Mouse (Mus musculus) intestine, embryonic 16.5 days (tissue): ENCODE data around the gene Myo19. TPM values are rescaled to one million over a fixed set of nuclear protein-coding genes. Genes with fewer than 3 reads are reported as not detected.
A peak's percentile ranks its signal among the peaks of the same experiment; 100 is the strongest.

Experiments used
- ATAC-seq: fragments of 200-750 bp; cut with Nextera tagmentation; 2 replicates; pipeline ENCODE4 v1.8.0; 2017; ENCODE audit warnings: moderate TSS enrichment, moderate library complexity
- H3K27ac ChIP-seq: fragments of 300-500 bp; sonication (generic); 2 replicates; pipeline ENCODE4 v1.5.1; 2014; ENCODE audit warnings: mild to moderate bottlenecking, low read length
- H3K27me3 ChIP-seq: fragments of 300-500 bp; sonication (generic); replicated peaks from 2 replicates; pipeline ENCODE4 v1.6.1; 2014; ENCODE audit warnings: low read length, control low read depth, mixed read lengths; ENCODE audit not compliant: control insufficient read depth, insufficient read depth
- H3K36me3 ChIP-seq: fragments of 300-500 bp; sonication (generic); 2 replicates; pipeline ENCODE4 v1.6.1; 2014; ENCODE audit warnings: low read length, control low read depth; ENCODE audit not compliant: control insufficient read depth, insufficient read depth
- H3K4me1 ChIP-seq: fragments of 300-500 bp; sonication (generic); 2 replicates; pipeline ENCODE4 v1.6.1; 2014; ENCODE audit warnings: low read length, control low read depth, mixed read lengths; ENCODE audit not compliant: control insufficient read depth, insufficient read depth
- H3K4me2 ChIP-seq: fragments of 300-500 bp; sonication (generic); 2 replicates; pipeline ENCODE4 v1.6.1; 2014; ENCODE audit warnings: low read depth, low read length, control low read depth
- H3K4me3 ChIP-seq: fragments of 300-500 bp; sonication (generic); 2 replicates; pipeline ENCODE4 v1.5.1; 2014; ENCODE audit warnings: mild to moderate bottlenecking, low read length
- H3K9ac ChIP-seq: fragments of 300-500 bp; sonication (generic); 2 replicates; pipeline ENCODE4 v1.6.1; 2014; ENCODE audit warnings: low read depth, low read length
- H3K9me3 ChIP-seq: fragments of 300-500 bp; sonication (generic); 2 replicates; pipeline ENCODE4 v1.6.1; 2016; ENCODE audit warnings: low read length, control low read depth; ENCODE audit not compliant: control insufficient read depth
- WGBS: fragments of 180-500 bp; shearing (Covaris S2); extraction: QIAGEN DNeasy Blood & Tissue Kit; methylation state at CpG from one replicate; pipeline ENCODE4 v1.1.7; 2014; 5-methylcytosine and 5-hydroxymethylcytosine counted together
- polyA plus RNA-seq: library from polyadenylated mRNA; unstranded; fragments of >200 nt; fragmentation: Nextera tagmentation; extraction: Ambion mirVana; gene quantifications from 2 replicates; pipeline ENCODE4 v1.2.1, GENCODE M21; 2015

Myo19 gene
- polyA plus RNA-seq, 1 experiment from 2014 or later = 7.5 TPM

GRCm38 (mm10) chr11:84919951-84920350 lies 40.0 kb downstream of the Myo19 start:
- no peak overlapping the region for H3K4me2 ChIP-seq
- H3K4me1 ChIP-seq = 0 out of 2 replicates have a peak, but pooled peaks cover 3% of the 10 kb centered on the region
- no peak overlapping the region for H3K4me3 ChIP-seq
- 67% methylated on average over 7 of the region's 7 CpGs for WGBS
- H3K9me3 ChIP-seq = no peaks in the 10 kb centered on the region
- H3K9ac ChIP-seq = no peak overlapping the region
- H3K27ac ChIP-seq = no peak overlapping the region
- no peaks in the 10 kb centered on the region for H3K36me3 ChIP-seq
- H3K27me3 ChIP-seq = no peaks in the 10 kb centered on the region
- no peak for ATAC-seq

- no peaks in the 10 kb centered on the region for H3K27me3 ChIP-seq
- no peaks in the 10 kb centered on the region for H3K36me3 ChIP-seq
- H3K9me3 ChIP-seq = no peaks in the 10 kb centered on the region
- no peak overlapping the region for H3K27ac ChIP-seq
- no peak overlapping the region for H3K4me3 ChIP-seq
- whole genome bisulfite sequencing = 84% methylated on average over 8 of the region's 8 CpGs
- no peak overlapping the region for H3K9ac ChIP-seq
- no peaks in the 10 kb centered on the region for H3K4me1 ChIP-seq
- ATAC-seq = no peak
- H3K4me2 ChIP-seq = no peak overlapping the region
These were observed 41.0 kb downstream of the Myo19 start for GRCm38 (mm10) chr11:84920981-84921380.

GRCm38 (mm10) chr11:84932261-84932660 lies 52.3 kb downstream of the Myo19 start:
- no peak for ATAC-seq
- 13% methylated on average over 6 of the region's 6 CpGs for WGBS
- H3K36me3 ChIP-seq = no peaks in the 10 kb centered on the region

DNA sequence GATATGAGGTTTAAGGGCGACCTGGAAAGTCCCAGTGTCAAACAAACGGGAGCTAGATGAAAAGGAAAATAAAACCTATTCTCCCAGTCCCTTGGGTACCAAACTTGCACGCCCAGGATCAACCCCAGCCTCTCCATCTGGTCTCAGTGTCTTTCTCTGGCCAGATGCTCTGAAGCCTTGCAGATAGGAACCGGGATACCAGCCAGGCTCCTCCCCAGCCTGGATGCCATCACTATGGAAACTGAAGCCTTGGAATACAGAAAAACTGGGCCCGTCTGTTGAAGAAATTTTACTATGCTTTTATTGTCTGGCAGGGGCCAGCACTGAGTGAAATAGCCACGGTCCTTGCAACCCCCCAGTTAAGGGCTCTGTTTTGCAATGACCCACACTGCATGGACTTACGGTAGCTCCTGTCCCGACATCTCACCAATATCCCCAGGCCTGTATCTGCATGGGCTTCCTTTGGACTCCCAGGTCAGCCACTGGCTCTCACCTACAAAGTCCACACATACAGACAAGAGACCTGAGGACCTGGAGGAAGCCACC lies 59.6 kb downstream of the Myo19 start:
- WGBS = 54% methylated on average over 8 of the region's 8 CpGs
- Histone ChIP-seq H3K9ac (no peak overlapping the region), H3K4me2 (no peak overlapping the region), H3K9me3 (no peaks in the 10 kb centered on the region), H3K27ac (no peak overlapping the region), H3K36me3 (no peaks in the 10 kb centered on the region), H3K27me3 (0 out of 2 replicates have a peak, but pooled peaks cover 4% of the 10 kb centered on the region), H3K4me3 (no peak overlapping the region), H3K4me1 (no peaks in the 10 kb centered on the region)
- no peak for ATAC-seq

More at GRCm38 (mm10) chr11:84932261-84932660, 52.3 kb downstream of the Myo19 start:
- H3K4me3 ChIP-seq = no peak overlapping the region
- H3K4me2 ChIP-seq = no peak overlapping the region
- no peaks in the 10 kb centered on the region for H3K4me1 ChIP-seq
- no peak overlapping the region for H3K9ac ChIP-seq
- H3K9me3 ChIP-seq = no peaks in the 10 kb centered on the region
- H3K27me3 ChIP-seq = no peaks in the 10 kb centered on the region; the same call in 1 of the 2 replicates
- H3K27ac ChIP-seq = no peak overlapping the region

- H3K27ac ChIP-seq = no peak overlapping the region
- H3K4me3 ChIP-seq = no peak overlapping the region
- ATAC-seq = no peak
- H3K9me3 ChIP-seq = no peaks in the 10 kb centered on the region
- H3K27me3 ChIP-seq = 0 out of 2 replicates have a peak, but pooled peaks cover 4% of the 10 kb centered on the region
- H3K4me2 ChIP-seq = no peak overlapping the region
- 73% methylated on average over 10 of the region's 10 CpGs for WGBS
- no peaks in the 10 kb centered on the region for H3K36me3 ChIP-seq
- no peak overlapping the region for H3K9ac ChIP-seq
- no peaks in the 10 kb centered on the region for H3K4me1 ChIP-seq
These were observed 60.2 kb downstream of the Myo19 start for GRCm38 (mm10) chr11:84940140-84940539.

DNA sequence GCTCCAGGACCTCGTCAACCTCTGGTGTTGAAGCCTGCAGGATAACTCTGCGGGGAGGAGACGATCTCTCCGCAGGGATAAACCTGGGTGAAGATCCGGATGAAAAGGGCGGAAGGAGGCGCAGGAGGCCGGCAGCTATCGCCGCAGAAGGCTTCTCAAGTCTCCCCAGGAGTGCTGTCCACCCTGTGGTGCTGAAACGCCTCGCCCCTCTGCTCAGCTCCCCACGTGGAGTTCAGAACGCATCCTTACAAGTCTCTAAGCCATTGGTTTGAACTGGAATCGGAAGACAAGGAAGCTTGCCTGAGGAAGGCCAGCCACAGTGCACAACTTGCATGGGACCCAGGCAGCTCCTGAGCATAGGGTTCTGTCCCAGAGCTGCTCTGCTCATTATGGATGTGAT lies 64.0 kb downstream of the Myo19 start:
- Histone ChIP-seq H3K27ac (no peak overlapping the region), H3K9me3 (no peaks in the 10 kb centered on the region), H3K9ac (no peak overlapping the region), H3K4me1 (no peaks in the 10 kb centered on the region), H3K36me3 (no peaks in the 10 kb centered on the region), H3K4me3 (no peak overlapping the region), H3K27me3 (peaks cover 4% of the 10 kb centered on the region; the same call in 1 of the 2 replicates), H3K4me2 (peak overlapping the region; percentile 32; the same call in 1 of the 2 replicates)
- WGBS = under 1% methylated on average over 15 of the region's 15 CpGs
- peak; percentile 40; the same call in 1 of the 2 replicates for ATAC-seq

DNA sequence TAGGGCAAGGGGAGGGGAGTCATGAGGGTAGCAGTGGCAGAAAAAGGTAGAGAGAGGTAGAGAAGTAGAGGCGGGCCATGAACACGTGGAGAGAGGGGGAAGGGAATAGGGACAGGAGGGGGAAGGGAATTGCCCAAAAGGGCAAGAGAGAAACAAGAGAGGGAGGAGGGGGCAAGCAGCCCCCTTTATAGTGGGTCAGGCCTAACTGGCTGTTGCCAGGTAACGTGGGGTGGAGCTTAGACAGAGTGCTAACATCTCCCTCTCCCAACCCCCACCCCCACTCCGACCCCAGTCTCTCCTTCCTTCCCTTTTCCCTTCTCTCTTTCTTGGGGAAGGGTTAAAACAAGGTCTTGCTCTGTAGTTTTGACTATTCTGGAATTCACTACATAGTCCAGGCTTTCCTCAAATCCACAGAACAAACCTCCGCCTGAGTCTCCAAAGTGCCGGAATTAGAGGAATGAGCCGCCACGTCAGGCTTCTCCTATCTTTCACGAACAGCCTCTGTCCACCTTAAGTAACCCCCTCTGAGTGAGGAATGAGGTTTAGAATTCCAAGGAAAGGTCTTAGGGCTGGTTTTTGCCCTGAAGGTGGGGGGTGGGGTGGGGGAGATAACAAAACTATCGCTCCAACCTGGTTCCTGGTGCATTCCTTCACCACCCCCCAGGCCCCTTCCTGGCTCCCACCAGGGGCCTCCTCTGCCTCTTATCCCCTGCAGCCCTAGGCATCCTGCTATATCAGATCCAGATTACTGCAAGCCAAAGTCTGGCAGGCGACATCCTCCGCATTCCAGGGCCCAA lies 64.9 kb downstream of the Myo19 start:
- no peak for ATAC-seq
- WGBS = 2% methylated on average over 12 of the region's 12 CpGs

GRCm38 (mm10) chr11:84945841-84946240 lies 65.9 kb downstream of the Myo19 start:
- H3K4me3 ChIP-seq = no peak overlapping the region
- no peak overlapping the region for H3K4me2 ChIP-seq
- H3K27me3 ChIP-seq = peaks cover 4% of the 10 kb centered on the region; the same call in 1 of the 2 replicates
- H3K9ac ChIP-seq = no peak overlapping the region
- no peaks in the 10 kb centered on the region for H3K9me3 ChIP-seq
- H3K27ac ChIP-seq = no peak overlapping the region
- H3K36me3 ChIP-seq = no peaks in the 10 kb centered on the region
- peak; percentile 40 for ATAC-seq
- H3K4me1 ChIP-seq = no peaks in the 10 kb centered on the region
- WGBS = 47% methylated on average over 3 of the region's 3 CpGs

More for the DNA sequence above, 64.9 kb downstream of the Myo19 start:
- no peaks in the 10 kb centered on the region for H3K9me3 ChIP-seq
- no peak overlapping the region for H3K4me2 ChIP-seq
- H3K27ac ChIP-seq = no peak overlapping the region
- H3K9ac ChIP-seq = no peak overlapping the region
- peaks cover 4% of the 10 kb centered on the region; the same call in 1 of the 2 replicates for H3K27me3 ChIP-seq
- H3K4me1 ChIP-seq = no peaks in the 10 kb centered on the region
- H3K4me3 ChIP-seq = no peak overlapping the region
- H3K36me3 ChIP-seq = no peaks in the 10 kb centered on the region

- H3K9ac ChIP-seq = no peak overlapping the region
- peaks cover 4% of the 10 kb centered on the region; the same call in 1 of the 2 replicates for H3K27me3 ChIP-seq
- no peaks in the 10 kb centered on the region for H3K9me3 ChIP-seq
- H3K4me2 ChIP-seq = no peak overlapping the region
- no peak overlapping the region for H3K27ac ChIP-seq
- H3K4me3 ChIP-seq = no peak overlapping the region
- ATAC-seq = no peak
- 70% methylated on average over 6 of the region's 6 CpGs for whole genome bisulfite sequencing
- H3K4me1 ChIP-seq = no peaks in the 10 kb centered on the region
- no peaks in the 10 kb centered on the region for H3K36me3 ChIP-seq
These were observed 67.3 kb downstream of the Myo19 start for GRCm38 (mm10) chr11:84947206-84947605.
